Mouse (Mus musculus): ENCODE results near the gene Mapk12.

The Mapk12 gene

GRCm38 (mm10) chr15:89173024-89173905 is 32.8 kb upstream of the Mapk12 start:
- in situ Hi-C loops (cut with MboI; ENCODE audit: low pct_unique_long_range_greater_than_20kb in 1 of 2, low sequenced_read_pairs in 2 of 2, unreplicated experiment in 1 of 2), result no loop called here

- in situ Hi-C loops (cut with MboI; ENCODE audit: low pct_unique_long_range_greater_than_20kb in 1 of 2, low sequenced_read_pairs in 2 of 2, unreplicated experiment in 1 of 2), result no loop called here
Measured at GRCm38 (mm10) chr15:89172276-89172935, 31.9 kb upstream of the Mapk12 start.

- in situ Hi-C loops (cut with MboI; ENCODE audit: low pct_unique_long_range_greater_than_20kb in 1 of 2, low sequenced_read_pairs in 2 of 2, unreplicated experiment in 1 of 2), result no loop called here
Measured at GRCm38 (mm10) chr15:89171526-89172051, 31.1 kb upstream of the Mapk12 start.

- in situ Hi-C loops (cut with MboI; ENCODE audit: low pct_unique_long_range_greater_than_20kb in 1 of 2, low sequenced_read_pairs in 2 of 2, unreplicated experiment in 1 of 2), result no loop called here
Measured at GRCm38 (mm10) chr15:89170102-89170501, 29.6 kb upstream of the Mapk12 start.

GRCm38 (mm10) chr15:89169431-89169830 is 28.9 kb upstream of the Mapk12 start:
- in situ Hi-C loops (cut with MboI; ENCODE audit: low pct_unique_long_range_greater_than_20kb in 1 of 2, low sequenced_read_pairs in 2 of 2, unreplicated experiment in 1 of 2), result no loop called here

- in situ Hi-C loops (cut with MboI; ENCODE audit: low pct_unique_long_range_greater_than_20kb in 1 of 2, low sequenced_read_pairs in 2 of 2, unreplicated experiment in 1 of 2), result no loop called here
Measured at GRCm38 (mm10) chr15:89168922-89169321, 28.4 kb upstream of the Mapk12 start.

- in situ Hi-C loops (cut with MboI; ENCODE audit: low pct_unique_long_range_greater_than_20kb in 1 of 2, low sequenced_read_pairs in 2 of 2, unreplicated experiment in 1 of 2), result no loop called here
Measured at GRCm38 (mm10) chr15:89165478-89165877, 25.0 kb upstream of the Mapk12 start.

GRCm38 (mm10) chr15:89161397-89161796 is 20.9 kb upstream of the Mapk12 start:
- in situ Hi-C loops (cut with MboI; ENCODE audit: low pct_unique_long_range_greater_than_20kb in 1 of 2, low sequenced_read_pairs in 2 of 2, unreplicated experiment in 1 of 2), result no loop called here

GRCm38 (mm10) chr15:89158516-89158915 is 18.0 kb upstream of the Mapk12 start:
- in situ Hi-C loops (cut with MboI; ENCODE audit: low pct_unique_long_range_greater_than_20kb in 1 of 2, low sequenced_read_pairs in 2 of 2, unreplicated experiment in 1 of 2), result no loop called here

- in situ Hi-C loops (cut with MboI; ENCODE audit: low pct_unique_long_range_greater_than_20kb in 1 of 2, low sequenced_read_pairs in 2 of 2, unreplicated experiment in 1 of 2), result no loop called here
Measured at GRCm38 (mm10) chr15:89157954-89158353, 17.5 kb upstream of the Mapk12 start.

GRCm38 (mm10) chr15:89152312-89152711 is 11.8 kb upstream of the Mapk12 start:
- in situ Hi-C loops (cut with MboI; ENCODE audit: low pct_unique_long_range_greater_than_20kb in 1 of 2, low sequenced_read_pairs in 2 of 2, unreplicated experiment in 1 of 2), result no loop called here

- in situ Hi-C loops (cut with MboI; ENCODE audit: low pct_unique_long_range_greater_than_20kb in 1 of 2, low sequenced_read_pairs in 2 of 2, unreplicated experiment in 1 of 2), result no loop called here
Measured at GRCm38 (mm10) chr15:89150041-89150390, 9.5 kb upstream of the Mapk12 start.

- in situ Hi-C loops (cut with MboI; ENCODE audit: low pct_unique_long_range_greater_than_20kb in 1 of 2, low sequenced_read_pairs in 2 of 2, unreplicated experiment in 1 of 2), result no loop called here
Measured at GRCm38 (mm10) chr15:89149271-89150040, 9.0 kb upstream of the Mapk12 start, which contains the start of gene Mapk11. TSS of gene Mapk11 (minus strand) at chr15:89149628.

GRCm38 (mm10) chr15:89148496-89149270 is 8.2 kb upstream of the Mapk12 start:
- in situ Hi-C loops (cut with MboI; ENCODE audit: low pct_unique_long_range_greater_than_20kb in 1 of 2, low sequenced_read_pairs in 2 of 2, unreplicated experiment in 1 of 2), result no loop called here

- in situ Hi-C loops (cut with MboI; ENCODE audit: low pct_unique_long_range_greater_than_20kb in 1 of 2, low sequenced_read_pairs in 2 of 2, unreplicated experiment in 1 of 2), result no loop called here
Measured at GRCm38 (mm10) chr15:89147895-89148294, 7.4 kb upstream of the Mapk12 start.

GRCm38 (mm10) chr15:89147456-89147855 is 7.0 kb upstream of the Mapk12 start:
- in situ Hi-C loops (cut with MboI; ENCODE audit: low pct_unique_long_range_greater_than_20kb in 1 of 2, low sequenced_read_pairs in 2 of 2, unreplicated experiment in 1 of 2), result no loop called here

- in situ Hi-C loops (cut with MboI; ENCODE audit: low pct_unique_long_range_greater_than_20kb in 1 of 2, low sequenced_read_pairs in 2 of 2, unreplicated experiment in 1 of 2), result no loop called here
Measured at GRCm38 (mm10) chr15:89147024-89147423, 6.5 kb upstream of the Mapk12 start.

- in situ Hi-C loops (cut with MboI; ENCODE audit: low pct_unique_long_range_greater_than_20kb in 1 of 2, low sequenced_read_pairs in 2 of 2, unreplicated experiment in 1 of 2), result no loop called here
Measured at GRCm38 (mm10) chr15:89146537-89146936, 6.0 kb upstream of the Mapk12 start.
